Mouse (Mus musculus): Measurements from ENCODE around the gene Dusp7.

- TF ChIP-seq CEBPB (IDR thresholded peaks at IDR 0.05; ENCODE audit: low read depth) = no peak
- no peak for TF ChIP-seq MAX (IDR thresholded peaks at IDR 0.05)
- no peak for TF ChIP-seq CTCF (IDR thresholded peaks at IDR 0.05; ENCODE audit: control insufficient read depth, insufficient read depth, insufficient read length)
- no peak for TF ChIP-seq USF1 (IDR thresholded peaks at IDR 0.05; ENCODE audit: low read depth)
These were observed 40.3 kb upstream of the Dusp7 start for GRCm38 (mm10) chr9:106328068-106328610.
